Mouse (Mus musculus): ENCODE results near the gene Myrip. TPM values are rescaled to one million over a fixed set of nuclear protein-coding genes. Genes with fewer than 3 reads are reported as not detected.

Myrip gene
- polyA plus RNA-seq, 1 experiment from 2014 or later = 0.94 TPM

- H3K4me1 ChIP-seq (ENCODE audit: control insufficient read depth, insufficient read depth, low read length) = no peaks in the 10 kb centered on the region
- H3K4me2 ChIP-seq (ENCODE audit: low read depth, low read length) = no peak overlapping the region
- H3K9ac ChIP-seq (ENCODE audit: low read depth, low read length) = no peak overlapping the region
- H3K27me3 ChIP-seq (replicated peaks; ENCODE audit: control insufficient read depth, insufficient read depth, low read length) = no peaks in the 10 kb centered on the region
- 30% methylated on average over 19 of the region's 19 CpGs for WGBS
- H3K4me3 ChIP-seq (ENCODE audit: low read length) = no peak overlapping the region
- H3K9me3 ChIP-seq (ENCODE audit: control insufficient read depth, low read length) = no peaks in the 10 kb centered on the region
- H3K27ac ChIP-seq (ENCODE audit: low read length) = no peak overlapping the region
- ATAC-seq = no peak
- H3K36me3 ChIP-seq (ENCODE audit: control insufficient read depth, insufficient read depth, low read length) = no peaks in the 10 kb centered on the region
Measured at GRCm38 (mm10) chr9:120519469-120520125, 218.3 kb downstream of the Myrip start.

DNA sequence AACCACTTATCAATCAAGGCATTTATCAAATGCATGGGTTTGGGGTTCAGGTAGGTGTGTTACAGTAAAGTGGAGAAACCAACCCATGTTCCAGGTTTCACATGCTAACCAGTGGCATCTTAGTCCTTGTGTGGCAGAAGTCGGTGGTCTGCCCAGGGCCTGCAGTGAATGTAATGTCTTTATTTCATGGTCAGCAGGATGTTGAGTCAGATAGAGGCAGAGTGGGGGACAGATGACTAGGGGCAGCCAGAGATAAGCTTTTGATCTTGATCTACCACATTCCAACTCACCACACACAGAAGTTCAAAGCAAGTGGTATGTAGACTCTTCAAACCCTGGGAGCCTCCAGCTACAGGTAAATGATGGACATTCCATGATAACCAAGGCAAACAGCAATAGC is 219.8 kb downstream of the Myrip start:
- H3K9ac ChIP-seq (ENCODE audit: low read depth, low read length) = no peak overlapping the region
- H3K4me3 ChIP-seq (ENCODE audit: low read length) = no peak overlapping the region
- no peak overlapping the region for H3K27ac ChIP-seq (ENCODE audit: low read length)
- H3K4me2 ChIP-seq (ENCODE audit: low read depth, low read length) = no peak overlapping the region
- ATAC-seq = no peak
- H3K27me3 ChIP-seq (replicated peaks; ENCODE audit: control insufficient read depth, insufficient read depth, low read length) = no peaks in the 10 kb centered on the region
- no peaks in the 10 kb centered on the region for H3K36me3 ChIP-seq (ENCODE audit: control insufficient read depth, insufficient read depth, low read length)
- 69% methylated on average over 1 of the region's 1 CpGs for WGBS
- H3K4me1 ChIP-seq (ENCODE audit: control insufficient read depth, insufficient read depth, low read length) = no peaks in the 10 kb centered on the region
- H3K9me3 ChIP-seq (ENCODE audit: control insufficient read depth, low read length) = no peaks in the 10 kb centered on the region

Other genes with a start within 250 kb of the Myrip start
- gene Cx3cr1, start 231.6 kb upstream of the Myrip start, polyA plus RNA-seq (2015; fragmentation: Nextera tagmentation; extraction: Ambion mirVana) = 8.3 and 9.2 TPM in 2 replicates
- 0.70 and 0.72 TPM in 2 replicates for gene Ccr8, start 209.4 kb upstream of the Myrip start, polyA plus RNA-seq (2015; fragmentation: Nextera tagmentation; extraction: Ambion mirVana)
- 24.3 and 28.9 TPM in 2 replicates for gene Slc25a38, start 191.1 kb upstream of the Myrip start, polyA plus RNA-seq (2015; fragmentation: Nextera tagmentation; extraction: Ambion mirVana)
- gene Rpsa, start 173.8 kb upstream of the Myrip start, polyA plus RNA-seq (2015; fragmentation: Nextera tagmentation; extraction: Ambion mirVana) = 1,264 and 1,381 TPM in 2 replicates
- gene Mobp, start 151.8 kb upstream of the Myrip start, polyA plus RNA-seq (2015; fragmentation: Nextera tagmentation; extraction: Ambion mirVana) = not detected in 2 replicates
- gene Eif1b, start 190.7 kb downstream of the Myrip start, polyA plus RNA-seq (2015; fragmentation: Nextera tagmentation; extraction: Ambion mirVana) = 129 and 141 TPM in 2 replicates
- 1.7 and 1.9 TPM in 2 replicates for gene Entpd3, start 238.3 kb downstream of the Myrip start, polyA plus RNA-seq (2015; fragmentation: Nextera tagmentation; extraction: Ambion mirVana)